Mouse (Mus musculus) gastrocnemius, postnatal 4 days (tissue): Measurements from ENCODE around the gene D10Wsu102e. TPM values are rescaled to one million over a fixed set of nuclear protein-coding genes. Genes with fewer than 3 reads are reported as not detected.
A peak's percentile ranks its signal among the peaks of the same experiment; 100 is the strongest.

Source experiments
- DNase-seq, 2 experiments: peaks; one replicate each; pipeline ENCODE4 v3.0.0; 2021 to 2022; ENCODE audit warnings: low spot score in 2 of 2, mixed read lengths in 2 of 2
- long read RNA-seq, 2 experiments: library from polyadenylated mRNA; stranded (forward); transcript quantifications; one replicate each; pipeline ENCODE4 v2.0.0; 2021
- total RNA-seq, 2 experiments: library from RNA; stranded (reverse); gene quantifications; 2 replicates each; pipeline ENCODE4 v1.2.3; 2021

The D10Wsu102e gene
- total RNA-seq = under 1 TPM; 0.93 to 0.96 TPM
- long read RNA-seq, experiment 1, full-length matches to known transcripts = 11 of 12 reads
- long read RNA-seq, experiment 1, partial matches to known transcripts = 0 of 12 reads
- long read RNA-seq, experiment 1, other reads (novel, unspliced or antisense) = 1 of 12 reads
- long read RNA-seq, experiment 2, full-length matches to known transcripts = 6 of 8 reads
- long read RNA-seq, experiment 2, partial matches to known transcripts = 1 of 8 reads
- long read RNA-seq, experiment 2, other reads (novel, unspliced or antisense) = 1 of 8 reads

GRCm38 (mm10) chr10:83359956-83360355 is at the start of gene D10Wsu102e:
Gene D10Wsu102e (plus strand): TSS chr10:83360221.
- peak; percentile 91 to 96 for DNase-seq

GRCm38 (mm10) chr10:83310356-83310755 is 49.7 kb upstream of the D10Wsu102e start:
- DNase-seq = no peak

GRCm38 (mm10) chr10:83313033-83313432 is 47.0 kb upstream of the D10Wsu102e start:
- no peak for DNase-seq

GRCm38 (mm10) chr10:83320396-83320795 is 39.6 kb upstream of the D10Wsu102e start:
- DNase-seq = no peak

GRCm38 (mm10) chr10:83320870-83321269 is 39.2 kb upstream of the D10Wsu102e start:
- DNase-seq = no peak

- DNase-seq = no peak
Measured at GRCm38 (mm10) chr10:83321528-83321927, 38.5 kb upstream of the D10Wsu102e start.

GRCm38 (mm10) chr10:83322551-83323100 is 37.4 kb upstream of the D10Wsu102e start:
- DNase-seq = no peak

- DNase-seq = no peak
Measured at GRCm38 (mm10) chr10:83324871-83325270, 35.1 kb upstream of the D10Wsu102e start.

GRCm38 (mm10) chr10:83325903-83326302 is 34.1 kb upstream of the D10Wsu102e start:
- DNase-seq = no peak

- no peak for DNase-seq
Measured at GRCm38 (mm10) chr10:83326648-83327285, 33.3 kb upstream of the D10Wsu102e start.

GRCm38 (mm10) chr10:83328791-83329190 is 31.2 kb upstream of the D10Wsu102e start:
- no peak for DNase-seq

GRCm38 (mm10) chr10:83330336-83330735 is 29.7 kb upstream of the D10Wsu102e start:
- DNase-seq = no peak

- DNase-seq = no peak
Measured at GRCm38 (mm10) chr10:83331811-83332210, 28.2 kb upstream of the D10Wsu102e start.

GRCm38 (mm10) chr10:83332581-83332980 is 27.4 kb upstream of the D10Wsu102e start:
- no peak for DNase-seq

- DNase-seq = no peak
Measured at GRCm38 (mm10) chr10:83336336-83336735, 23.7 kb upstream of the D10Wsu102e start.

GRCm38 (mm10) chr10:83337159-83337951 is 22.7 kb upstream of the D10Wsu102e start, which contains the start of gene Slc41a2:
Gene Slc41a2 (minus strand): TSS chr10:83337882.
- peak; percentile 38 to 57 for DNase-seq

GRCm38 (mm10) chr10:83337971-83338598 is 21.9 kb upstream of the D10Wsu102e start:
- DNase-seq = no peak

GRCm38 (mm10) chr10:83341226-83341625 is 18.8 kb upstream of the D10Wsu102e start:
- DNase-seq = no peak

GRCm38 (mm10) chr10:83343171-83343570 is 16.9 kb upstream of the D10Wsu102e start:
- DNase-seq = no peak

- DNase-seq = no peak
Measured at GRCm38 (mm10) chr10:83343828-83344685, 16.0 kb upstream of the D10Wsu102e start.
